10 mouse cellular contexts compared by ENCODE assay signal in genomic region chr13:54926654-54927053, GRCm38 (mm10). TPM values are rescaled to one million over a fixed set of nuclear protein-coding genes. Genes with fewer than 3 reads are reported as not detected.
DNase-seq lines count a peak whose midpoint lies in the region; ATAC-seq lines count a peak whose summit lies in the region.
"Had no signal": no experiment of that assay in that cellular context is flagged by ENCODE, and none has a peak within 500 bp of the region (broad histone marks: within the 10 kb centered on the region; RNA-seq: fewer than 3 reads in every experiment).

No protein-coding gene starts in this region.

- no peaks in the 10 kb centered on the region for H3K4me1 ChIP-seq in midbrain, embryonic 15.5 days
- H3K4me1 ChIP-seq: limb, embryonic 10.5 days had no signal

- H3K9me3 ChIP-seq in midbrain, embryonic 15.5 days: no peaks in the 10 kb centered on the region
- H3K9me3 ChIP-seq: limb, embryonic 10.5 days had no signal

- ATAC-seq in midbrain, embryonic 15.5 days (replicated peaks): no peak

- 68% methylated on average over 4 of the region's 4 CpGs for WGBS in midbrain, embryonic 15.5 days

- H3K27ac ChIP-seq in midbrain, embryonic 15.5 days: no peak overlapping the region
- H3K27ac ChIP-seq: limb, embryonic 10.5 days had no signal

- no peak overlapping the region for H3K4me3 ChIP-seq in midbrain, embryonic 15.5 days
- H3K4me3 ChIP-seq: limb, embryonic 10.5 days had no signal

- H3K4me2 ChIP-seq in midbrain, embryonic 15.5 days: no peak overlapping the region

- H3K36me3 ChIP-seq in midbrain, embryonic 15.5 days (replicated peaks): no peaks in the 10 kb centered on the region
- H3K36me3 ChIP-seq: limb, embryonic 10.5 days had no signal

- DNase-seq in adrenal gland, postnatal 14 days: peak; percentile 33
- DNase-seq in adrenal gland, postnatal 25 days: no peak
- peak; percentile 11 for DNase-seq in kidney, postnatal 10 days
- DNase-seq in kidney, adult 11 months: no peak
- DNase-seq in ZHBTc4 (ENCODE audit: low read depth, low spot score): peak; percentile 45
- DNase-seq in layer of hippocampus, adult 8-10 months (ENCODE audit: low spot score in 2 of 2): peak; percentile 68 to 74
- DNase-seq in natural killer cell, adult 2 months (ENCODE audit: low spot score in 2 of 2): no peak

- H3K27me3 ChIP-seq in midbrain, embryonic 15.5 days (replicated peaks): no peaks in the 10 kb centered on the region

- no peak overlapping the region for H3K9ac ChIP-seq in midbrain, embryonic 15.5 days

RNA-seq across cellular contexts. Expression of gene Unc5a, which starts 22.6 kb away (rescaled TPM):
- 7.2 and 8.5 TPM in 2 replicates for total RNA-seq in adrenal gland, postnatal 14 days (2021)
- 6.6 and 9.0 TPM in 2 replicates for total RNA-seq in adrenal gland, postnatal 25 days (2021)
- total RNA-seq in layer of hippocampus, adult 8-10 months (2022): 100 to 1,000 TPM; 127 to 154 (median 141) TPM
- polyA plus RNA-seq in midbrain, embryonic 15.5 days (2015; fragmentation: Nextera tagmentation; extraction: Ambion mirVana): 15.7 and 16.1 TPM in 2 replicates
- total RNA-seq: neutrophil, adult 5-6 weeks had no signal

Comparison
In these comparisons a context has a peak if more than half of its experiments do, and no peak if none do; other contexts are left out.
1. DNase-seq: peak in adrenal gland, postnatal 14 days (single experiment), kidney, postnatal 10 days (single experiment), ZHBTc4 (single experiment) and layer of hippocampus, adult 8-10 months (2 of 2); none in adrenal gland, postnatal 25 days (single experiment), kidney, adult 11 months (single experiment) and natural killer cell, adult 2 months (0 of 2).
2. RNA of gene Unc5a, which starts 22.6 kb away (total RNA-seq): 127 to 154 TPM in layer of hippocampus, adult 8-10 months; 6.6 to 9.0 TPM in adrenal gland, postnatal 25 days and 7.2 to 8.5 TPM in adrenal gland, postnatal 14 days; every median in the first group is over 10 times any median in the second.